Mouse (Mus musculus) midbrain, embryonic 14.5 days (tissue): Measurements from ENCODE around the gene Xlr4c. TPM values are rescaled to one million over a fixed set of nuclear protein-coding genes. Genes with fewer than 3 reads are reported as not detected.
"Not testable (repeated sequence)": the region's sequence is repeated elsewhere in the genome, so short reads cannot be mapped to it uniquely, and the experiment has no call there.

ENCODE experiments used
- ATAC-seq: fragments of 200-750 bp; cut with Nextera tagmentation; 2 replicates; pipeline ENCODE4 v1.8.0; 2017; ENCODE audit warnings: moderate number of reproducible peaks, moderate library complexity; ENCODE audit not compliant: low FRiP score, low TSS enrichment
- DNase-seq: peaks from one replicate; pipeline ENCODE4 v3.0.0-alpha.2; 2015
- H3K27ac ChIP-seq: fragments of 300-500 bp; sonication (generic); replicated peaks from 2 replicates; pipeline ENCODE4 v1.5.1; 2014; ENCODE audit warnings: mild to moderate bottlenecking, low read depth, low read length, moderate library complexity
- H3K27me3 ChIP-seq: fragments of 300-500 bp; sonication (generic); 2 replicates; pipeline ENCODE4 v1.6.1; 2014; ENCODE audit warnings: low read length, control low read depth, mixed read lengths; ENCODE audit not compliant: control insufficient read depth, insufficient read depth
- H3K36me3 ChIP-seq: fragments of 300-500 bp; sonication (generic); 2 replicates; pipeline ENCODE4 v1.6.1; 2014; ENCODE audit warnings: low read length, control low read depth; ENCODE audit not compliant: control insufficient read depth, insufficient read depth
- H3K4me1 ChIP-seq: fragments of 300-500 bp; sonication (generic); 2 replicates; pipeline ENCODE4 v1.6.1; 2014; ENCODE audit warnings: mild to moderate bottlenecking, antibody characterized with exemption, low read length, control low read depth; ENCODE audit not compliant: control insufficient read depth, insufficient read depth
- H3K4me2 ChIP-seq: fragments of 300-500 bp; sonication (generic); 2 replicates; pipeline ENCODE4 v1.6.1; 2014; ENCODE audit warnings: mild to moderate bottlenecking, low read length, moderate library complexity
- H3K4me3 ChIP-seq: fragments of 300-500 bp; sonication (generic); replicated peaks from 2 replicates; pipeline ENCODE4 v1.5.1; 2014; ENCODE audit warnings: low read depth, low read length
- H3K9ac ChIP-seq: fragments of 300-500 bp; sonication (generic); replicated peaks from 2 replicates; pipeline ENCODE4 v1.6.1; 2014; ENCODE audit warnings: mild to moderate bottlenecking, low read length, moderate library complexity
- H3K9me3 ChIP-seq: fragments of 300-500 bp; sonication (generic); 2 replicates; pipeline ENCODE4 v1.6.1; 2016; ENCODE audit warnings: low read length, control low read depth, mixed read lengths; ENCODE audit not compliant: control insufficient read depth
- WGBS: fragments of 180-500 bp; shearing (Covaris S2); extraction: QIAGEN DNeasy Blood & Tissue Kit; methylation state at CpG from one replicate; pipeline ENCODE4 v1.1.7; 2014; 5-methylcytosine and 5-hydroxymethylcytosine counted together
- polyA plus RNA-seq: library from polyadenylated mRNA; unstranded; fragments of >200 nt; fragmentation: Nextera tagmentation; extraction: Ambion mirVana; gene quantifications from 2 replicates; pipeline ENCODE4 v1.2.1, GENCODE M21; 2014

The Xlr4c gene
- polyA plus RNA-seq, 1 experiment from 2014 or later: 0.28 TPM

DNA sequence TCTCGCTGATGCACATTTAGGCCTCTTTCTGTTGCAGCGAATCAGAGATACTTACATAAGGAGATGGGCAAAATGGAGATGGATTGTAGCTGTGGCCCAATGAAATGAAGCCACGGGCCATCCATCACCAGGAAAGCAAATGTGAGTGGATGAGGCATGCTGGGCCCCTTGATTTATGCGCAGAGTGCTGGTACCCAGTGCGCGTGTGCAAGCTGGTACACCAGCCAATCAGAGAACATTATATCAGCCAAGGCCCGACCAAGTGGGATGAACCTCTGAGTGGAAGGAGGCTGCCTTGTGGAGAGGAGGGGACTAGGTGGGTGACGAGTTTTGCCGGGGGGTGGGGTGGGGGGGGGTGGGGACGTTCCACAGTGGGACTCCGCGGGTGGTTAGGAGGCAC, 51.0 kb downstream of the Xlr4c start, which contains the start of gene Xlr3b:
Xlr3b (plus strand) TSS at position 274 of the 400 bp plus-strand sequence.
- DNase-seq: peak; percentile 0
- H3K4me2 ChIP-seq, H3K9ac ChIP-seq, H3K27ac ChIP-seq, H3K9me3 ChIP-seq, H3K36me3 ChIP-seq, H3K4me3 ChIP-seq, H3K4me1 ChIP-seq, H3K27me3 ChIP-seq, ATAC-seq: not testable (repeated sequence)
- 80% methylated on average over 12 of the region's 12 CpGs for WGBS

Other genes starting within 250 kb of the Xlr4c start
- not detected in 2 replicates for gene Pnma5, start 206.0 kb downstream of the Xlr4c start, polyA plus RNA-seq
- 1.8 and 2.1 TPM in 2 replicates for gene Pnma3, start 178.3 kb downstream of the Xlr4c start, polyA plus RNA-seq
- 0.62 TPM in 1 of 2 replicates, not detected in the other for gene Xlr4a, start 160.7 kb downstream of the Xlr4c start, polyA plus RNA-seq
- gene Xlr3a, start 146.0 kb downstream of the Xlr4c start, polyA plus RNA-seq: 2.9 and 4.7 TPM in 2 replicates
- 0.61 and 1.5 TPM in 2 replicates for gene Gm14685, start 126.1 kb downstream of the Xlr4c start, polyA plus RNA-seq
- not detected in 2 replicates for gene Xlr5b, start 94.3 kb downstream of the Xlr4c start, polyA plus RNA-seq
- gene DXBay18, start 93.7 kb downstream of the Xlr4c start, polyA plus RNA-seq: 0.72 and 0.86 TPM in 2 replicates
- gene Spin2d, start 66.1 kb downstream of the Xlr4c start, polyA plus RNA-seq: not detected in 2 replicates
- 7.7 and 16.2 TPM in 2 replicates for gene Xlr3b, start 50.9 kb downstream of the Xlr4c start, polyA plus RNA-seq
- 0.38 TPM in 1 of 2 replicates, not detected in the other for gene Xlr4b, start 28.8 kb downstream of the Xlr4c start, polyA plus RNA-seq
- gene F8a, start 14.8 kb downstream of the Xlr4c start, polyA plus RNA-seq: 30.3 and 34.9 TPM in 2 replicates
- gene Xlr3c, start 22.3 kb upstream of the Xlr4c start, polyA plus RNA-seq: 0.19 and 0.25 TPM in 2 replicates
- not detected in 2 replicates for gene Xlr5a, start 49.8 kb upstream of the Xlr4c start, polyA plus RNA-seq
- gene Xlr5c, start 49.8 kb upstream of the Xlr4c start, polyA plus RNA-seq: not detected in 2 replicates
- gene Gm45015, start 93.7 kb upstream of the Xlr4c start, polyA plus RNA-seq: not detected in 2 replicates
- gene Zfp275, start 99.5 kb upstream of the Xlr4c start, polyA plus RNA-seq: 12.3 and 13.5 TPM in 2 replicates
- not detected in 2 replicates for gene Gm18336, start 155.6 kb upstream of the Xlr4c start, polyA plus RNA-seq
- gene Zfp92, start 168.0 kb upstream of the Xlr4c start, polyA plus RNA-seq: 0.65 and 0.87 TPM in 2 replicates
- gene Trex2, start 192.2 kb upstream of the Xlr4c start, polyA plus RNA-seq: not detected in 2 replicates
- 67.1 and 69.1 TPM in 2 replicates for gene Haus7, start 215.9 kb upstream of the Xlr4c start, polyA plus RNA-seq
- 9.2 and 30.6 TPM in 2 replicates for gene Bgn, start 240.5 kb upstream of the Xlr4c start, polyA plus RNA-seq